Mouse (Mus musculus) midbrain, embryonic 16.5 days (tissue): ENCODE data around the gene Rftn1. TPM values are rescaled to one million over a fixed set of nuclear protein-coding genes. Genes with fewer than 3 reads are reported as not detected.

ENCODE experiments used
- ATAC-seq: fragments of 200-750 bp; cut with Nextera tagmentation; 2 replicates; pipeline ENCODE4 v1.8.0; 2017; ENCODE audit warnings: moderate TSS enrichment
- H3K27ac ChIP-seq: fragments of 300-500 bp; sonication (generic); 2 replicates; pipeline ENCODE4 v1.5.1; 2014; ENCODE audit warnings: mild to moderate bottlenecking, low read length, mixed read lengths
- H3K27me3 ChIP-seq: fragments of 300-500 bp; sonication (generic); 2 replicates; pipeline ENCODE4 v1.6.1; 2014; ENCODE audit warnings: low read depth, low read length, mixed read lengths; ENCODE audit not compliant: control insufficient read depth, insufficient read depth
- H3K36me3 ChIP-seq: fragments of 300-500 bp; sonication (generic); 2 replicates; pipeline ENCODE4 v1.6.1; 2014; ENCODE audit warnings: mild to moderate bottlenecking, low read length, moderate library complexity, mixed read lengths; ENCODE audit not compliant: control insufficient read depth, insufficient read depth
- H3K4me1 ChIP-seq: fragments of 300-500 bp; sonication (generic); 2 replicates; pipeline ENCODE4 v1.6.1; 2014; ENCODE audit warnings: mild to moderate bottlenecking, low read length, mixed read lengths; ENCODE audit not compliant: control insufficient read depth, insufficient read depth
- H3K4me2 ChIP-seq: fragments of 300-500 bp; sonication (generic); 2 replicates; pipeline ENCODE4 v1.6.1; 2014; ENCODE audit warnings: mild to moderate bottlenecking, low read length, mixed read lengths
- H3K4me3 ChIP-seq: fragments of 300-500 bp; sonication (generic); 2 replicates; pipeline ENCODE4 v1.5.1; 2014; ENCODE audit warnings: low read depth, mild to moderate bottlenecking, low read length, moderate library complexity, mixed read lengths
- H3K9ac ChIP-seq: fragments of 300-500 bp; sonication (generic); 2 replicates; pipeline ENCODE4 v1.6.1; 2014; ENCODE audit warnings: low read depth, low read length, mixed read lengths
- H3K9me3 ChIP-seq: fragments of 300-500 bp; sonication (generic); replicated peaks from 2 replicates; pipeline ENCODE4 v1.6.1; 2014; ENCODE audit warnings: mild to moderate bottlenecking, low read length, mixed read lengths; ENCODE audit not compliant: control insufficient read depth, poor library complexity, severe bottlenecking
- WGBS: fragments of 180-500 bp; shearing (Covaris S2); extraction: QIAGEN DNeasy Blood & Tissue Kit; methylation state at CpG from one replicate; pipeline ENCODE4 v1.1.7; 2014; 5-methylcytosine and 5-hydroxymethylcytosine counted together
- polyA plus RNA-seq: library from polyadenylated mRNA; unstranded; fragments of >200 nt; fragmentation: Nextera tagmentation; extraction: Ambion mirVana; gene quantifications from 2 replicates; pipeline ENCODE4 v1.2.1, GENCODE M21; 2015

The Rftn1 gene
- polyA plus RNA-seq, 1 experiment from 2014 or later: 28.2 TPM

DNA sequence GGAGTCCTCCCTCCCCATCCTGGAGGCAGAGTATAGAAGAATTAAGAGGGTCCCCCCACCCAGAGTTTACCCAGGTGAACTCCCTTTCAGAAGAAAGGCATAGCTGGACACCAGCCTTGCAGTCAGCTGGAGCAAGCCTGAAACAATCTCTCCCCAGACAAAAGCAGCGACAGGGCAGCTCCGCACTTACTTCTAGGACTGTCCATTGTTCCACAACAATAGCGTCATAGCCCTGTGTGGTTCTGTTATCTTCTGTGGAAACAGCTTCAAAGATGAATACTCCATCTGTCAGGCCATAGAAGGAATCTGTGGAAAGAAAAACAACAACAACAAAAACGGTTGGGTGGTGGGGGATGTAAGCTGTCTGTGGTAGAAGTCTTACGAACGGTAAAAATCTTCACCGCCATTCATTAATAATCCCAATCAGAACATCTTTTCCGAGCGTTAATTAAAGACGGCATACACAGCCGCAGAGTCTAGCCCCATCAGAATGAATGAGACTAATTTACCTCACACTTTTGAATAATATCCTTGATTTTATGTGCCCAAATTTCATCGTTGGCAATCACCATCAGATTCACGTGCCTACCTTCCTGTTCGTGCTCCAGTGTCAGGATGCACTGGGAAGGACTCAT, 153.6 kb downstream of the Rftn1 start:
- WGBS: 62% methylated on average over 14 of the region's 14 CpGs
- Histone ChIP-seq H3K36me3 (no peaks in the 10 kb centered on the region), H3K27me3 (no peaks in the 10 kb centered on the region), H3K27ac (no peak overlapping the region), H3K4me2 (no peak overlapping the region), H3K4me1 (no peaks in the 10 kb centered on the region), H3K4me3 (no peak overlapping the region), H3K9ac (no peak overlapping the region), H3K9me3 (no peaks in the 10 kb centered on the region)
- peak; percentile 40 for ATAC-seq

DNA sequence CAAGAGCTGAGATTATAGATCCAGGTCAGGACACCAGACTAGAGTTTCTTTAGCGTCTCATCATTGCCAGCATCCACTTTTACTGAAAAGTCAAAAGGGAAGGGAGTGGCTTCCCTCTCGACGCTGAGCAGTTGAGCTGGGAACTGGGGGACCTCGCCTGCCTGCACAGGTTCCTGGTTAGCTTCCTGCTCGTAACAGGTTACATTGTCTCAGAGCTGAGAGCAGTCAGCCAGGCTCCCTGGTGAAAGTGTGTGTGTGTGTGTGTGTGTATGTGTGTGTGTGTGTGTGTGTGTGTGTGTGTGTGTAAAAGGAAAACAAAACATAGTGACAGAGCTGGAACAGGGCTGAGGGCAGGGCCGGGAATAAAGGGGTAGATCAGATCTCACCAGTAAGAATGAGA, 156.8 kb downstream of the Rftn1 start:
- H3K36me3 ChIP-seq: no peaks in the 10 kb centered on the region
- no peaks in the 10 kb centered on the region for H3K9me3 ChIP-seq
- ATAC-seq: no peak
- no peaks in the 10 kb centered on the region for H3K27me3 ChIP-seq
- H3K4me1 ChIP-seq: no peaks in the 10 kb centered on the region
- no peak overlapping the region for H3K27ac ChIP-seq
- no peak overlapping the region for H3K9ac ChIP-seq
- no peak overlapping the region for H3K4me3 ChIP-seq
- WGBS: 75% methylated on average over 6 of the region's 6 CpGs
- no peak overlapping the region for H3K4me2 ChIP-seq

GRCm38 (mm10) chr17:50031548-50032491, 158.7 kb downstream of the Rftn1 start:
- Histone ChIP-seq H3K27ac (no peak overlapping the region), H3K4me2 (no peak overlapping the region), H3K4me3 (no peak overlapping the region), H3K9ac (no peak overlapping the region), H3K27me3 (no peaks in the 10 kb centered on the region), H3K4me1 (no peaks in the 10 kb centered on the region), H3K36me3 (no peaks in the 10 kb centered on the region), H3K9me3 (no peaks in the 10 kb centered on the region)
- WGBS: 90% methylated on average over 13 of the region's 13 CpGs
- no peak for ATAC-seq

DNA sequence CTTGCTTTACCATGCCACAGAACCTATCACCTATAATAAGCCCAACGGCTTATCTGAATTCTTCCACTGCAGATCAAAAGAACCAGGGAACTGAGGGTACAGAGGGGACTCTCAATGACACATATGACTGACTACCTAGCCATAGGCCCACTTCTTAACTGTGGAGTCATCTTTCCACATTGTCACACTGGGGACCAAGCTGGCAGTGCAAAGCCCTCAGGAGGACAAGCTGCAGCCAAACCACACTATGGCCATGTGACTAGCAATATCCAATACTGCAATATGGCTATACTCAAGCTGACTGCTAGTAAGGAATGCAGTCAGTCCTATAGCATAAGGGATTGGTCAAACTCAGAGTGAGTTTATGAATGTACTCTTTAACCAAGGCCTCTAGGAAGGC, 164.8 kb downstream of the Rftn1 start:
- no peak overlapping the region for H3K27ac ChIP-seq
- H3K9me3 ChIP-seq: no peaks in the 10 kb centered on the region
- no peak for ATAC-seq
- peaks cover 12% of the 10 kb centered on the region for H3K4me1 ChIP-seq
- no peak overlapping the region for H3K4me2 ChIP-seq
- H3K4me3 ChIP-seq: no peak overlapping the region
- WGBS: 54% methylated on average over 1 of the region's 1 CpGs
- H3K27me3 ChIP-seq: no peaks in the 10 kb centered on the region
- H3K36me3 ChIP-seq: no peaks in the 10 kb centered on the region
- no peak overlapping the region for H3K9ac ChIP-seq

DNA sequence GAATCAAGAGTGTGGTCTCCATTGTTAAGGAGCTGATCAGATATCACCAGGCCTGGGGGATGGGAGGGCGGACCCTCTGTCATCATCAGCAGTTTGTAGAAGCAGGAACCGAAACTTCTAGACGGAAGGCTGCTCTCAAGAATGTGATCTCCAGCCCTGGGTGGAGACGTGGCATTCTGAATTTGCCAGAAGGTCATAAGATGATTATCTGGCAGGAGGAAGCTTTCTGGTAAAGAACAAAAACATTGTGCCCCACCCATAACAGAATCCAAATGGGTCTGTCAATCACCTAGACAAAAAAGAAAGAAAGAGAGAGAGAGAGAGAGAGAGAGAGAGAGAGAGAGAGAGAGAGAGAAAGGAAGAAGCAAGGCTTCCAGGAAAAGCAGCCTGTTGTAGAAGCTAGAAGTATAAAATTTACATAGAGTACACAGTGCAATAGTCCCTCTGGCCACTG, 165.3 kb downstream of the Rftn1 start:
- Histone ChIP-seq H3K27me3 (no peaks in the 10 kb centered on the region), H3K4me1 (peaks cover 16% of the 10 kb centered on the region), H3K36me3 (no peaks in the 10 kb centered on the region), H3K9me3 (no peaks in the 10 kb centered on the region), H3K9ac (no peak overlapping the region), H3K4me3 (no peak overlapping the region), H3K4me2 (no peak overlapping the region), H3K27ac (no peak overlapping the region)
- WGBS: 48% methylated on average over 4 of the region's 4 CpGs
- no peak for ATAC-seq

DNA sequence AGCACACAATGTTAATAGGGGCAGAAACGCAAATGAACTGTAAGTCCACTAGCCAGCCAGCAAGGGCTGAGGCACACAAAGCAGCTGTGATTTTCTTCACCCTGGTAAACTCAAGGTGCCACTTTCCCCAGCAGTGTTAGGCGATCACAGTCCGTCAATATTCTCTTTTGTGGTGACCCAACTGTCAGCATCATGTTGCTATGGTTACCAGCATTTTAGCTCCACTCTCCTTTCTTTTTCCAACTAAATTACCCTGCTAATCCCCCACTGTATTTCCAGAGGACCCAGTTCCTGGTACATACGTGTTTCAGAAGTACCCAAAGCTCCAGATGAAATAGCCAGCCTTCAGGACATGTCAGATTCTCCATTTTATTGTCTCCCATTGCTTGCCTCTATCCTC, 169.1 kb downstream of the Rftn1 start:
- H3K4me1 ChIP-seq: peaks cover 27% of the 10 kb centered on the region
- no peaks in the 10 kb centered on the region for H3K36me3 ChIP-seq
- no peak overlapping the region for H3K4me2 ChIP-seq
- no peak overlapping the region for H3K9ac ChIP-seq
- H3K27ac ChIP-seq: peak overlapping the region; percentile 56
- ATAC-seq: peak; percentile 47
- H3K9me3 ChIP-seq: no peaks in the 10 kb centered on the region
- WGBS: 9% methylated on average over 4 of the region's 4 CpGs
- no peaks in the 10 kb centered on the region for H3K27me3 ChIP-seq
- no peak overlapping the region for H3K4me3 ChIP-seq

GRCm38 (mm10) chr17:50020211-50021001, 170.1 kb downstream of the Rftn1 start:
- H3K9me3 ChIP-seq: no peaks in the 10 kb centered on the region
- WGBS: 35% methylated on average over 16 of the region's 16 CpGs
- H3K27me3 ChIP-seq: no peaks in the 10 kb centered on the region
- H3K9ac ChIP-seq: peak overlapping the region; percentile 46; the same call in 1 of the 2 replicates
- 0 out of 2 replicates have a peak overlapping the region, but pooled peaks have one; percentile 12 for H3K4me2 ChIP-seq
- peaks cover 27% of the 10 kb centered on the region for H3K4me1 ChIP-seq
- H3K4me3 ChIP-seq: no peak overlapping the region
- H3K27ac ChIP-seq: peak overlapping the region; percentile 84
- H3K36me3 ChIP-seq: no peaks in the 10 kb centered on the region
- peak; percentile 84 for ATAC-seq

GRCm38 (mm10) chr17:50019819-50020210, 170.7 kb downstream of the Rftn1 start:
- Histone ChIP-seq H3K9ac (peak overlapping the region; percentile 23; the same call in 1 of the 2 replicates), H3K27me3 (no peaks in the 10 kb centered on the region), H3K4me3 (no peak overlapping the region), H3K9me3 (no peaks in the 10 kb centered on the region), H3K36me3 (no peaks in the 10 kb centered on the region), H3K4me2 (no peak overlapping the region), H3K4me1 (peaks cover 27% of the 10 kb centered on the region), H3K27ac (peak overlapping the region; percentile 84)
- 67% methylated on average over 3 of the region's 3 CpGs for WGBS
- no peak for ATAC-seq
